Mouse (Mus musculus): ENCODE data around the gene Zfp575.

The Zfp575 gene

GRCm38 (mm10) chr7:24600941-24601597 lies 13.6 kb upstream of the Zfp575 start:
- peak; percentile 82 to 92 for DNase-seq (ENCODE audit: low spot score in 2 of 2)

GRCm38 (mm10) chr7:24599211-24600067 lies 12.0 kb upstream of the Zfp575 start:
- DNase-seq (ENCODE audit: low spot score in 2 of 2) = no peak

GRCm38 (mm10) chr7:24598121-24598520 lies 10.7 kb upstream of the Zfp575 start:
- no peak for DNase-seq (ENCODE audit: low spot score in 2 of 2)

- no peak for DNase-seq (ENCODE audit: low spot score in 2 of 2)
These were observed 8.0 kb upstream of the Zfp575 start for GRCm38 (mm10) chr7:24595464-24595863.

- no peak for DNase-seq (ENCODE audit: low spot score in 2 of 2)
These were observed 6.9 kb upstream of the Zfp575 start for GRCm38 (mm10) chr7:24594309-24594803.

- DNase-seq (ENCODE audit: low spot score in 2 of 2) = peak; percentile 51 to 65
These were observed 6.3 kb upstream of the Zfp575 start for GRCm38 (mm10) chr7:24593621-24594308.

GRCm38 (mm10) chr7:24592781-24593180 lies 5.3 kb upstream of the Zfp575 start:
- no peak for DNase-seq (ENCODE audit: low spot score in 2 of 2)

GRCm38 (mm10) chr7:24592163-24592562 lies 4.7 kb upstream of the Zfp575 start:
- DNase-seq (ENCODE audit: low spot score in 2 of 2) = no peak

- DNase-seq (ENCODE audit: low spot score in 2 of 2) = no peak
These were observed 4.3 kb upstream of the Zfp575 start for GRCm38 (mm10) chr7:24591735-24592134.

GRCm38 (mm10) chr7:24588336-24588735 lies 895 bp upstream of the Zfp575 start:
- DNase-seq (ENCODE audit: low spot score in 2 of 2) = no peak

- no peak for DNase-seq (ENCODE audit: low spot score in 2 of 2)
These were observed 613 bp downstream of the Zfp575 start for GRCm38 (mm10) chr7:24586828-24587227.

- DNase-seq (ENCODE audit: low spot score in 2 of 2) = no peak
These were observed 1.4 kb downstream of the Zfp575 start for GRCm38 (mm10) chr7:24585995-24586394.

- DNase-seq (ENCODE audit: low spot score in 2 of 2) = no peak
These were observed 2.6 kb downstream of the Zfp575 start for GRCm38 (mm10) chr7:24584876-24585275.

- no peak for DNase-seq (ENCODE audit: low spot score in 2 of 2)
These were observed 9.6 kb downstream of the Zfp575 start for GRCm38 (mm10) chr7:24577811-24578210.

GRCm38 (mm10) chr7:24574224-24574796 lies 13.1 kb downstream of the Zfp575 start:
- no peak for DNase-seq (ENCODE audit: low spot score in 2 of 2)

- DNase-seq (ENCODE audit: low spot score in 2 of 2) = no peak
These were observed 15.0 kb downstream of the Zfp575 start for GRCm38 (mm10) chr7:24572455-24572854.

GRCm38 (mm10) chr7:24571071-24571470 lies 16.4 kb downstream of the Zfp575 start:
- no peak for DNase-seq (ENCODE audit: low spot score in 2 of 2)

GRCm38 (mm10) chr7:24568512-24568911 lies 18.9 kb downstream of the Zfp575 start:
- DNase-seq (ENCODE audit: low spot score in 2 of 2) = no peak

GRCm38 (mm10) chr7:24566206-24566605 lies 21.2 kb downstream of the Zfp575 start:
- DNase-seq (ENCODE audit: low spot score in 2 of 2) = no peak

GRCm38 (mm10) chr7:24565627-24566026 lies 21.8 kb downstream of the Zfp575 start:
- no peak for DNase-seq (ENCODE audit: low spot score in 2 of 2)

- DNase-seq (ENCODE audit: low spot score in 2 of 2) = peak; percentile 73 to 84
These were observed 22.7 kb downstream of the Zfp575 start for GRCm38 (mm10) chr7:24564607-24565265.
